ENCODE assay signal across 21 mouse cellular contexts in genomic region chr19:55117991-55118390, GRCm38 (mm10). TPM values are rescaled to one million over a fixed set of nuclear protein-coding genes. Genes with fewer than 3 reads are reported as not detected.
A peak's percentile ranks its signal among the peaks of the same experiment; 100 is the strongest.
DNase-seq lines count a peak whose midpoint lies in the region; ATAC-seq and TF ChIP-seq lines count a peak whose summit lies in the region.
"Had no signal": no experiment of that assay in that cellular context is flagged by ENCODE, and none has a peak within 500 bp of the region (broad histone marks: within the 10 kb centered on the region; RNA-seq: fewer than 3 reads in every experiment).

No protein-coding gene starts in this region.

- H3K9me3 ChIP-seq in heart, embryonic 12.5 days (replicated peaks): no peaks in the 10 kb centered on the region
- H3K9me3 ChIP-seq in liver, embryonic 11.5 days (ENCODE audit: control insufficient read depth, low read length): no peaks in the 10 kb centered on the region
- H3K9me3 ChIP-seq: embryonic facial prominence, embryonic 13.5 days; embryonic facial prominence, embryonic 15.5 days; forebrain, embryonic 10.5 days; forebrain, embryonic 12.5 days had no signal

- peaks cover 67% of the 10 kb centered on the region for H3K4me1 ChIP-seq in heart, embryonic 12.5 days (replicated peaks)
- peaks cover 65% of the 10 kb centered on the region for H3K4me1 ChIP-seq in liver, adult 2 months (ENCODE audit: control insufficient read depth, insufficient read depth, low read length)
- H3K4me1 ChIP-seq in liver, embryonic 11.5 days (replicated peaks; ENCODE audit: control insufficient read depth, insufficient read depth, low read length): peaks cover 4% of the 10 kb centered on the region
- H3K4me1 ChIP-seq: embryonic facial prominence, embryonic 15.5 days had no signal

- H3K4me2 ChIP-seq in heart, embryonic 12.5 days: no peak overlapping the region
- no peak overlapping the region for H3K4me2 ChIP-seq in liver, embryonic 11.5 days
- H3K4me2 ChIP-seq: embryonic facial prominence, embryonic 13.5 days; embryonic facial prominence, embryonic 15.5 days; forebrain, embryonic 12.5 days had no signal

- peak; percentile 51 for DNase-seq in heart, adult 11 months
- DNase-seq in liver, adult 2 months (ENCODE audit: extremely low read depth, low read depth, low spot score): no peak
- no peak for DNase-seq in liver, embryonic 11.5 days (ENCODE audit: low spot score)
- DNase-seq: adrenal gland, adult 2 months; adrenal gland, postnatal 10 days; adrenal gland, postnatal 25 days; cerebellum, adult 11 months; cerebellum, adult 18-20 months; cerebellum, adult 8-10 months; cerebellum, adult 9-11 months; cerebellum, postnatal 14 days; cerebellum, postnatal 36 days; embryo, embryonic 11 days had no signal

- H3K27me3 ChIP-seq in heart, embryonic 12.5 days (replicated peaks): no peaks in the 10 kb centered on the region
- no peaks in the 10 kb centered on the region for H3K27me3 ChIP-seq in liver, adult 2 months (ENCODE audit: control insufficient read depth, insufficient read depth, low read length)
- H3K27me3 ChIP-seq in liver, embryonic 11.5 days (replicated peaks; ENCODE audit: control insufficient read depth, insufficient read depth, low read length): no peaks in the 10 kb centered on the region
- H3K27me3 ChIP-seq: embryonic facial prominence, embryonic 13.5 days; embryonic facial prominence, embryonic 15.5 days had no signal

- WGBS in heart, embryonic 12.5 days: 81% methylated on average over 3 of the region's 3 CpGs
- WGBS in liver, adult 2 months: 63% methylated on average over 3 of the region's 3 CpGs
- WGBS in liver, embryonic 11.5 days: 75% methylated on average over 3 of the region's 3 CpGs

- no peak overlapping the region for H3K27ac ChIP-seq in heart, embryonic 12.5 days (ENCODE audit: poor library complexity, severe bottlenecking)
- H3K27ac ChIP-seq in liver, adult 2 months (replicated peaks; ENCODE audit: insufficient read depth, low read depth, low read length): peak overlapping the region; percentile 39
- no peak overlapping the region for H3K27ac ChIP-seq in liver, embryonic 11.5 days (ENCODE audit: low read depth, low read length)
- H3K27ac ChIP-seq: embryonic facial prominence, embryonic 13.5 days; embryonic facial prominence, embryonic 15.5 days; forebrain, embryonic 10.5 days; forebrain, embryonic 12.5 days had no signal

- no peak for TF ChIP-seq POLR2A in liver, adult 2 months (IDR thresholded peaks at IDR 0.05; ENCODE audit: extremely low read depth, insufficient read depth, low read length)

- no peak overlapping the region for H3K9ac ChIP-seq in heart, embryonic 12.5 days
- H3K9ac ChIP-seq in liver, adult 2 months (ENCODE audit: low read depth, low read length): no peak overlapping the region
- no peak overlapping the region for H3K9ac ChIP-seq in liver, embryonic 11.5 days (ENCODE audit: low read depth, low read length)
- H3K9ac ChIP-seq: embryonic facial prominence, embryonic 13.5 days; embryonic facial prominence, embryonic 15.5 days; forebrain, embryonic 12.5 days had no signal

- no peak for ATAC-seq in heart, embryonic 12.5 days (ENCODE audit: insufficient number of reproducible peaks, low FRiP score)
- no peak for ATAC-seq in liver, embryonic 11.5 days (replicated peaks; ENCODE audit: low FRiP score)
- ATAC-seq: forebrain, embryonic 14.5 days; forebrain, embryonic 16.5 days had no signal

- H3K36me3 ChIP-seq in heart, embryonic 12.5 days: no peaks in the 10 kb centered on the region
- peaks cover 23% of the 10 kb centered on the region for H3K36me3 ChIP-seq in liver, adult 2 months (ENCODE audit: control insufficient read depth, insufficient read depth, low read length)
- H3K36me3 ChIP-seq in liver, embryonic 11.5 days (ENCODE audit: control insufficient read depth, insufficient read depth, low read length): no peaks in the 10 kb centered on the region
- H3K36me3 ChIP-seq: embryonic facial prominence, embryonic 13.5 days; embryonic facial prominence, embryonic 15.5 days; forebrain, embryonic 10.5 days; forebrain, embryonic 12.5 days had no signal

- peaks cover 43% of the 10 kb centered on the region for H3K79me2 ChIP-seq in liver, adult 2 months (ENCODE audit: control insufficient read depth, insufficient read depth, low read length)

- TF ChIP-seq CTCF in liver, adult 2 months (IDR thresholded peaks at IDR 0.05; ENCODE audit: low read depth, low read length): no peak

- H3K4me3 ChIP-seq in heart, embryonic 12.5 days: no peak overlapping the region
- no peak overlapping the region for H3K4me3 ChIP-seq in liver, adult 2 months (ENCODE audit: insufficient read depth, low read depth, low read length)
- no peak overlapping the region for H3K4me3 ChIP-seq in liver, embryonic 11.5 days (ENCODE audit: low read depth, low read length)
- H3K4me3 ChIP-seq: embryonic facial prominence, embryonic 13.5 days; embryonic facial prominence, embryonic 15.5 days; erythroblast, embryonic 14.5 days; forebrain, embryonic 10.5 days; forebrain, embryonic 12.5 days had no signal

RNA-seq across cellular contexts. Expression of gene Gpam, which starts 9.0 kb away (rescaled TPM):
- 11.9 and 12.8 TPM in 2 replicates for polyA plus RNA-seq in heart, embryonic 12.5 days (2016; fragmentation: Nextera tagmentation; extraction: Ambion mirVana)
- total RNA-seq in liver, adult 2 months (2014; rRNA removed): 261 and 274 TPM in 2 replicates
- polyA plus RNA-seq in liver, adult 2 months (2012; rRNA removed): 90.2 and 102 TPM in 2 replicates
- 36.3 and 42.2 TPM in 2 replicates for polyA plus RNA-seq in liver, embryonic 11.5 days (2014; fragmentation: Nextera tagmentation; extraction: Ambion mirVana)
